Mouse (Mus musculus) forebrain, embryonic 15.5 days (tissue): ENCODE data around the gene 1700003E16Rik. TPM values are rescaled to one million over a fixed set of nuclear protein-coding genes. Genes with fewer than 3 reads are reported as not detected.

Experiments used
- ATAC-seq: fragments of 200-750 bp; cut with Nextera tagmentation; replicated peaks from 2 replicates; pipeline ENCODE4 v1.8.0; 2017; ENCODE audit warnings: mild to moderate bottlenecking, moderate TSS enrichment, moderate library complexity
- H3K27ac ChIP-seq: fragments of 300-500 bp; sonication (generic); replicated peaks from 2 replicates; pipeline ENCODE4 v1.5.1; 2015; ENCODE audit warnings: mild to moderate bottlenecking, inconsistent platforms
- H3K27me3 ChIP-seq: fragments of 300-500 bp; sonication (generic); 2 replicates; pipeline ENCODE4 v1.6.1; 2015; ENCODE audit warnings: inconsistent platforms
- H3K36me3 ChIP-seq: fragments of 300-500 bp; sonication (generic); 2 replicates; pipeline ENCODE4 v1.6.1; 2015; ENCODE audit warnings: mild to moderate bottlenecking, inconsistent platforms
- H3K4me1 ChIP-seq: fragments of 300-500 bp; sonication (generic); 2 replicates; pipeline ENCODE4 v1.6.1; 2015; ENCODE audit warnings: inconsistent platforms
- H3K4me2 ChIP-seq: fragments of 300-500 bp; sonication (generic); replicated peaks from 2 replicates; pipeline ENCODE4 v1.6.1; 2015; ENCODE audit warnings: mild to moderate bottlenecking, inconsistent platforms
- H3K4me3 ChIP-seq: fragments of 300-500 bp; sonication (generic); 2 replicates; pipeline ENCODE4 v1.5.1; 2015; ENCODE audit warnings: mild to moderate bottlenecking, inconsistent platforms
- H3K9ac ChIP-seq: fragments of 300-500 bp; sonication (generic); replicated peaks from 2 replicates; pipeline ENCODE4 v1.6.1; 2015; ENCODE audit warnings: mild to moderate bottlenecking, inconsistent platforms
- H3K9me3 ChIP-seq: fragments of 300-500 bp; sonication (generic); 2 replicates; pipeline ENCODE4 v1.6.1; 2016; ENCODE audit warnings: inconsistent platforms
- WGBS: fragments of 180-500 bp; shearing (Covaris S2); methylation state at CpG from one replicate; pipeline ENCODE4 v1.1.7; 2015; ENCODE audit warnings: mixed read lengths; 5-methylcytosine and 5-hydroxymethylcytosine counted together
- polyA plus RNA-seq: library from polyadenylated mRNA; unstranded; fragments of >200 nt; fragmentation: Nextera tagmentation; extraction: Ambion mirVana; gene quantifications from 2 replicates; pipeline ENCODE4 v1.2.1, GENCODE M21; 2015

Gene 1700003E16Rik
- 5.2 and 6.9 TPM in 2 replicates for polyA plus RNA-seq

- Histone ChIP-seq H3K9me3 (no peaks in the 10 kb centered on the region), H3K27me3 (peaks cover 15% of the 10 kb centered on the region), H3K4me1 (peaks cover 20% of the 10 kb centered on the region), H3K4me3 (peak within 1 kb of the TSS; percentile 50), H3K9ac (peak within 1 kb of the TSS; percentile 55), H3K27ac (peak within 1 kb of the TSS; percentile 49), H3K36me3 (peaks cover 5% of the 10 kb centered on the region; the same call in 1 of the 2 replicates), H3K4me2 (peak within 1 kb of the TSS; percentile 72)
- WGBS: under 1% methylated on average over 32 of the region's 32 CpGs
- ATAC-seq: peak; percentile 92
These were observed at the start of gene 1700003E16Rik, which contains the start of gene Wdr54 for GRCm38 (mm10) chr6:83156259-83156684. TSS of gene 1700003E16Rik (plus strand) at chr6:83156404. TSS of gene Wdr54 (minus strand) at chr6:83156397.

DNA sequence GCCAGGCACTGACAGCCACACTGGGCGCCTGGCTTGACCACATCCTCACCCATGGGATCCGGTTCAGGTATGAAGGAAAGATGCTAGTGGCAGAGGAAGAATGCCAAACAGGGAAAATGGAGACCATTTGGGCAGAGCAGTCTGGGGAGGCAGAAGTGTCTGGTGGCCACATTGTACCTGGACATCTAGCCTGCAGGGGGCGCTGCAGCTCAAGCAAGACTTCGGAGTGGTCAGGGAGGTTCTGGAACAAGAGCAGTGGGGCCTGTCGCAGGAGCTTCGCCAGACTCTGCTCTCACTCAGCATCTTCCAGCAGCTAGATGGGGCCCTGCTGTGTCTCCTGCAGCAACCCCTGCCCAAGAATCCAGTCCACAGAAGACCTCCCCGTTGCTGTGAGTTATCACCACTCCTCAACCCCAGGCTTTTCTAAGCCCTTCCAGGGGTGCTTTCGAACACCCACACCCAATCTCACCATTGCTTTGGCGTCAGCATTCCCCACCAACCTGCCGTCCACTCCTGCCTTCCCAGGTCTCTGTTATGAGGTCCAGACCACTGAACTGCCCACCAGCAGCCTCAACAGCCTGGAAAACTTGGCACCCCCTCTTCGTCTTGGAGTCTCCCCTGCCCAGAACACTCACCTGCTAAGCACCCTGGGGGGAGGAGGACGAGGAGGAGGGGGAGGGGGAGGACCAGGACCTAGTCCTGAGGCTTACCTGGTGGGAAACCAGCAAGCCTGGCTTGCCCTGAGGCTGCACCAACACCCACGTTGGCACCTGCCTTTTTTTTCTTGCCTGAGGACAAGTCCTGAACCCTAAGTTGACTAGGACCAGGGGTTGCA, 48.4 kb upstream of the 1700003E16Rik start:
- Histone ChIP-seq H3K4me3 (peak overlapping the region; percentile 87), H3K4me1 (peaks cover 31% of the 10 kb centered on the region), H3K36me3 (peaks cover 4% of the 10 kb centered on the region; the same call in 1 of the 2 replicates), H3K4me2 (peak overlapping the region; percentile 83), H3K9ac (no peak overlapping the region), H3K27ac (peak overlapping the region; percentile 80; the same call in 1 of the 2 replicates), H3K9me3 (no peaks in the 10 kb centered on the region), H3K27me3 (no peaks in the 10 kb centered on the region)
- ATAC-seq: no peak
- WGBS: 35% methylated on average over 13 of the region's 13 CpGs

DNA sequence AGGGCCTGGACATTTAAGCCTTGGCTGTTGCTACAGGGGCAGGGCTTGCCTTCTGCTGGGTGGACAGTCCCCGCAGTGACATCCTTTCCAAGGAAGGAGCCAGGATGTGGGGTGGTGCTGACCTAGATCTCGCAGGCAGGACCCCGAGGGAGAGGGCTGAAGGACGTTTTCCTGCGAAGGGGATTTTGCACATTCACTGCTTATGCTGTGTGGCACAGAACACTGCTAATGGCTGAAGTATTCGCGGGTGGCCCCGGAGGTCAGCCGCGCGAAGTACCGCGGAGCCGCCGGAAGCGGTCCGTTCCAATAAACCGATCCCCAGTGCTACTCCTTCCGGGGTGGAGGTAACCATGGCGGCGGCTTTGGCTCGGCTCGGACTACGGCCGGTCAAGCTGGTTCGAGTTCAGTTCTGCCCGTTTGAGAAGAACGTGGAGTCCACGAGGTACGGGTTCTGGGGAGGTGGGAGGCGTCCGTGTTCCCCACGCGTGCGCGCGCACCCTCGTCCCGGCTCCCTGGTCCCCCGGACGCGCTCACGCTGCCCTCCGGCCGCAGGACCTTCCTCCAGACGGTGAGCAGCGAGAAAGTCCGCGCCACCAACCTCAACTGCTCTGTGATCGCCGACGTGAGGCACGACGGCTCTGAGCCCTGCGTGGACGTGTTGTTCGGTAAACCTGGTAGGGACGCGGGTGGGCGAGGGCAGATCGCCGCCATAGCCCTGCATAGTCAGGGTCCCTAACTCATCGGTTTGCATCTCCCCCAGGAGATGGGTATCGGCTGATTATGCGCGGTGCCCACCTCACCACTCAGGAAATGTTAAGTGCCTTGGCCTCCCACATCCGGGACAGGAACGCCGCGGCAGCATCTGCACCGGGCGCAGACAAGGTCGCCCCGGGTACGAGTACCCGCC, 47.2 kb upstream of the 1700003E16Rik start, which contains the start of gene Mrpl53:
Gene Mrpl53, plus strand, starts transcription at position 279 of the 907 bp plus-strand sequence.
- H3K36me3 ChIP-seq: peaks cover 4% of the 10 kb centered on the region; the same call in 1 of the 2 replicates
- ATAC-seq: peak; percentile 83
- peak within 1 kb of the TSS; percentile 89 for H3K9ac ChIP-seq
- H3K27me3 ChIP-seq: no peaks in the 10 kb centered on the region
- WGBS: under 1% methylated on average over 76 of the region's 76 CpGs
- H3K27ac ChIP-seq: peak within 1 kb of the TSS; percentile 80
- H3K4me2 ChIP-seq: peak within 1 kb of the TSS; percentile 83
- no peaks in the 10 kb centered on the region for H3K9me3 ChIP-seq
- peak within 1 kb of the TSS; percentile 87 for H3K4me3 ChIP-seq
- H3K4me1 ChIP-seq: peaks cover 22% of the 10 kb centered on the region

GRCm38 (mm10) chr6:83111510-83112136, 44.6 kb upstream of the 1700003E16Rik start:
- WGBS: 97% methylated on average over 4 of the region's 4 CpGs
- Histone ChIP-seq H3K27ac (no peak overlapping the region), H3K4me3 (no peak overlapping the region), H3K4me1 (peaks cover 39% of the 10 kb centered on the region), H3K36me3 (peaks cover 4% of the 10 kb centered on the region; the same call in 1 of the 2 replicates), H3K9me3 (no peaks in the 10 kb centered on the region), H3K4me2 (no peak overlapping the region), H3K27me3 (no peaks in the 10 kb centered on the region), H3K9ac (no peak overlapping the region)
- ATAC-seq: no peak

GRCm38 (mm10) chr6:83115011-83115671, 41.1 kb upstream of the 1700003E16Rik start, which contains the start of gene Mogs:
TSS of gene Mogs (plus strand) at chr6:83115496.
- H3K9ac ChIP-seq: peak within 1 kb of the TSS; percentile 81
- H3K36me3 ChIP-seq: peaks cover 29% of the 10 kb centered on the region; the same call in 1 of the 2 replicates
- H3K9me3 ChIP-seq: no peaks in the 10 kb centered on the region
- peaks cover 40% of the 10 kb centered on the region for H3K4me1 ChIP-seq
- H3K27me3 ChIP-seq: no peaks in the 10 kb centered on the region
- ATAC-seq: peak; percentile 90
- H3K4me3 ChIP-seq: peak within 1 kb of the TSS; percentile 77
- WGBS: 1% methylated on average over 43 of the region's 58 CpGs
- H3K27ac ChIP-seq: peak within 1 kb of the TSS; percentile 79
- H3K4me2 ChIP-seq: peak within 1 kb of the TSS; percentile 97

GRCm38 (mm10) chr6:83115682-83116372, 40.4 kb upstream of the 1700003E16Rik start:
- Histone ChIP-seq H3K4me2 (peak overlapping the region; percentile 97), H3K36me3 (peaks cover 26% of the 10 kb centered on the region; the same call in 1 of the 2 replicates), H3K9me3 (no peaks in the 10 kb centered on the region), H3K27me3 (no peaks in the 10 kb centered on the region), H3K4me3 (peak overlapping the region; percentile 77), H3K9ac (peak overlapping the region; percentile 81), H3K27ac (peak overlapping the region; percentile 79), H3K4me1 (peaks cover 44% of the 10 kb centered on the region)
- 1% methylated on average over 47 of the region's 48 CpGs for WGBS
- peak; percentile 62 for ATAC-seq

DNA sequence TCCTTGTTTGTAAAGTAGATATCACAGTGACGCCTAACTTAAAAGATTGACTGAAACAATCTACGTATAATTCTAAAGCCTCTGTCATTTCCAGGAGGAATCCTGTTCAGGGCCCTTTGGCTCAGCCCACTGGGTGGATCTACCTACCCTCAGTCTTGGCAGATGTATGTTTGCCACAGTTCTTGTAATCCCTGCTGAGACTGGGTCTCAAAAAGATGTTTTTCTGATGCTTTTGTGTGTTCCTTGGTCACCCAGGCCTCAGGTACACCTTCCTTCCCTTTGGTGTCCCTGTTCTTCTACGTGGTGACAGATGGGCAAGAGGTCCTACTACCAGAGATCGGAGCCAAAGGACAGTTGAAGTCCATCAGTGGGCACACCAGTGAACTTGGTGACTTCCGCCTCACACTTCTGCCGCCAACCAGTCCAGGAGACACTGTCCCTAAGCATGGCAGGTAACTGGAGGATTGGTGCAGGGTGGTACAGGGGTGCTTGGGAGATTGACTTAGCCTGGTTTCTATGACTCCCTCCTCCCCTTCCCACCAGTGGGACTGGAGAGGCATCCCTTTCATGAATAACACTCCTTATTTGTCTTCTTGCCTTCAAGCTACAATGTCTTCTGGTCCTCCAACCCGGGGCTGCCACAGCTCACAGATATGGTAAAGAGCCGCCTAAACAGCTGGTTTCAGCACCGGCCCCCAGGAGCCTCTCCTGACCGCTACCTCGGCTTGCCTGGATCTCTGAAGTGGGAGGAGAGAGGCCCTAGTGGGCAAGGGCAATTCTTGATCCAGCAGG, 39.6 kb upstream of the 1700003E16Rik start:
- no peaks in the 10 kb centered on the region for H3K9me3 ChIP-seq
- H3K4me2 ChIP-seq: peak overlapping the region; percentile 97
- 76% methylated on average over 11 of the region's 11 CpGs for WGBS
- no peak overlapping the region for H3K27ac ChIP-seq
- peaks cover 44% of the 10 kb centered on the region for H3K4me1 ChIP-seq
- peak overlapping the region; percentile 81 for H3K9ac ChIP-seq
- H3K27me3 ChIP-seq: no peaks in the 10 kb centered on the region
- peaks cover 25% of the 10 kb centered on the region; the same call in 1 of the 2 replicates for H3K36me3 ChIP-seq
- peak overlapping the region; percentile 77 for H3K4me3 ChIP-seq
- no peak for ATAC-seq

GRCm38 (mm10) chr6:83117165-83117438, 39.1 kb upstream of the 1700003E16Rik start:
- Histone ChIP-seq H3K9ac (0 out of 2 replicates have a peak overlapping the region, but pooled peaks have one; percentile 81), H3K4me2 (no peak overlapping the region), H3K27me3 (no peaks in the 10 kb centered on the region), H3K9me3 (no peaks in the 10 kb centered on the region), H3K4me3 (no peak overlapping the region), H3K36me3 (peaks cover 25% of the 10 kb centered on the region; the same call in 1 of the 2 replicates), H3K4me1 (peaks cover 45% of the 10 kb centered on the region), H3K27ac (no peak overlapping the region)
- ATAC-seq: no peak
- WGBS: 84% methylated on average over 4 of the region's 4 CpGs

DNA sequence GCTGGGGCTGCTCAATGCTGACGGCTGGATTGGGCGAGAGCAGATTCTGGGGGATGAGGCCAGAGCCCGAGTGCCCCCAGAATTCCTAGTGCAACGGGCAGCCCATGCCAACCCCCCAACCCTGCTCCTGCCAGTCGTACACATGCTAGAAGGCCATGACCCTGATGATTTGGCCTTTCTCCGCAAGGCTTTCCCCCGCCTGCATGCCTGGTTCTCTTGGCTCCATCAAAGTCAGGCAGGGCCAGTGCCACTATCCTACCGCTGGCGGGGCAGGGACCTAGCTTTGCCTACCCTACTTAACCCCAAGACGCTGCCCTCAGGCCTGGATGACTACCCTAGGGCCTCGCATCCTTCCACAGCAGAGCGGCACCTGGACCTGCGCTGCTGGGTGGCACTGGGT, 38.6 kb upstream of the 1700003E16Rik start:
- H3K9ac ChIP-seq: no peak overlapping the region
- no peak overlapping the region for H3K4me3 ChIP-seq
- peaks cover 25% of the 10 kb centered on the region; the same call in 1 of the 2 replicates for H3K36me3 ChIP-seq
- 91% methylated on average over 13 of the region's 13 CpGs for WGBS
- no peaks in the 10 kb centered on the region for H3K9me3 ChIP-seq
- peaks cover 51% of the 10 kb centered on the region for H3K4me1 ChIP-seq
- H3K27ac ChIP-seq: no peak overlapping the region
- ATAC-seq: no peak
- H3K27me3 ChIP-seq: no peaks in the 10 kb centered on the region
- H3K4me2 ChIP-seq: no peak overlapping the region

DNA sequence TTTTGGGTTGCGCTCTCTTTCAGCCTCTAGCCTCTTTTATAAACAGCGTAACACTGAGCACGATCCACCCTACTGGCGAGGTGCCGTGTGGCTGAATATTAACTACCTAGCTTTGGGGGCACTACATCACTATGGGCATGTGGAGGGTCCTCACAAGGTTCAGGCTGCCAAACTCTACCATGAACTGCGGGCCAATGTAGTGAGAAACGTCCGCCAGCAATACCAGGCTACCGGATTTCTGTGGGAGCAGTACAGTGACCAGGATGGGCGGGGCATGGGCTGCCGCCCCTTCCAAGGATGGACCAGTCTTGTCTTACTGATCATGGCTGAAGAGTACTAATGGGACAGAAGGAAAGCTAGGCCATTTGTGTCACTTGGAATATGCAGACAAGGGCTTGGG, 37.8 kb upstream of the 1700003E16Rik start:
- H3K4me1 ChIP-seq: peaks cover 58% of the 10 kb centered on the region
- no peak for ATAC-seq
- H3K4me2 ChIP-seq: no peak overlapping the region
- 85% methylated on average over 11 of the region's 11 CpGs for WGBS
- no peak overlapping the region for H3K27ac ChIP-seq
- no peak overlapping the region for H3K9ac ChIP-seq
- H3K9me3 ChIP-seq: no peaks in the 10 kb centered on the region
- H3K36me3 ChIP-seq: peaks cover 25% of the 10 kb centered on the region; the same call in 1 of the 2 replicates
- no peaks in the 10 kb centered on the region for H3K27me3 ChIP-seq
- H3K4me3 ChIP-seq: no peak overlapping the region
